Comparison of ENCODE assay signal across 25 mouse cellular contexts in the genomic region with DNA sequence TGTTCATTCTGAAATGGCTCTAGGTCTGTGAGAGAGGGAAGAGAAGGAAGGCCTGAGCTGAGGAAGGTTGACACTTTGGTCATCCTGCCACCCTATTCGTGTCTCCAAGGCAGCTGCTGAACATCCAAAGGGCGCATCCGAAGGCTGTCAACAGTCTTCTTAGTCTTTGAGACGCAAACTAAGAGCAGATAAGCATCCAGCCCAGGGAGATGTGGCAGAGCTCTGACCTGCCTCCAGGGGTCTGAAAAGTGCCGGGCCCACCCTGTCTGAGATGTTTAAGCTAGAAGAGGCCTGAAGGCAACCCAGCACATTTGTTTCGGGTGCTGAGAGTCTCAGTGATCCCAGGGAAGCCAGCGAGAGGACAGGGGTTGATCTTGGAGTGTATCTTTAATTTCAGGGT. TPM values are rescaled to one million over a fixed set of nuclear protein-coding genes. Genes with fewer than 3 reads are reported as not detected.
"Had no signal": no experiment of that assay in that cellular context is flagged by ENCODE, and none has a peak within 500 bp of the region (broad histone marks: within the 10 kb centered on the region; RNA-seq: fewer than 3 reads in every experiment).

No protein-coding gene starts in this region.

- H3K9ac ChIP-seq: intestine, embryonic 15.5 days; kidney, embryonic 15.5 days; limb, embryonic 13.5 days; liver, embryonic 12.5 days; liver, embryonic 15.5 days; lung, embryonic 15.5 days; midbrain, embryonic 12.5 days; neural tube, embryonic 13.5 days had no signal

- H3K4me2 ChIP-seq: intestine, embryonic 15.5 days; kidney, embryonic 15.5 days; limb, embryonic 13.5 days; liver, embryonic 12.5 days; liver, embryonic 15.5 days; lung, embryonic 15.5 days; midbrain, embryonic 12.5 days; neural tube, embryonic 13.5 days had no signal

- H3K4me3 ChIP-seq: intestine, embryonic 15.5 days; kidney, embryonic 15.5 days; limb, embryonic 13.5 days; liver, embryonic 12.5 days; liver, embryonic 15.5 days; lung, embryonic 15.5 days; megakaryocyte, embryonic 14.5 days; midbrain, embryonic 12.5 days; myocyte; neural tube, embryonic 13.5 days had no signal

- H3K27ac ChIP-seq: intestine, embryonic 15.5 days; kidney, embryonic 15.5 days; limb, embryonic 13.5 days; liver, embryonic 12.5 days; liver, embryonic 15.5 days; lung, embryonic 15.5 days; midbrain, embryonic 12.5 days; neural tube, embryonic 13.5 days; stomach, postnatal 0 days had no signal

- H3K4me1 ChIP-seq: intestine, embryonic 15.5 days; kidney, embryonic 15.5 days; limb, embryonic 13.5 days; liver, embryonic 12.5 days; lung, embryonic 15.5 days; midbrain, embryonic 12.5 days; neural tube, embryonic 13.5 days had no signal

- H3K36me3 ChIP-seq: intestine, embryonic 15.5 days; kidney, embryonic 15.5 days; limb, embryonic 13.5 days; liver, embryonic 12.5 days; liver, embryonic 15.5 days; lung, embryonic 15.5 days; midbrain, embryonic 12.5 days; neural tube, embryonic 13.5 days had no signal

- H3K9me3 ChIP-seq: intestine, embryonic 15.5 days; kidney, embryonic 15.5 days; limb, embryonic 13.5 days; liver, embryonic 12.5 days; liver, embryonic 15.5 days; lung, embryonic 15.5 days; midbrain, embryonic 12.5 days; neural tube, embryonic 13.5 days had no signal

- ATAC-seq: intestine, embryonic 15.5 days; liver, embryonic 12.5 days had no signal

- DNase-seq: kidney, adult 11 months; kidney, adult 8-10 months; kidney, postnatal 14 days; kidney, postnatal 4 days; left cerebral cortex, postnatal 4 days; liver; lung, adult 18-20 months; lung, postnatal 10 days; lung, postnatal 36 days; right cerebral cortex, adult 18-20 months; right cerebral cortex, postnatal 14 days; right cerebral cortex, postnatal 4 days; thymus, adult 2 months; thymus, postnatal 14 days had no signal

- H3K27me3 ChIP-seq: intestine, embryonic 15.5 days; kidney, embryonic 15.5 days; limb, embryonic 13.5 days; liver, embryonic 12.5 days; liver, embryonic 15.5 days; lung, embryonic 15.5 days; midbrain, embryonic 12.5 days; neural tube, embryonic 13.5 days had no signal

RNA-seq across cellular contexts. Expression of a gene that starts 32.3 kb away (rescaled TPM):
- polyA plus RNA-seq: myocyte; neural tube, embryonic 13.5 days had no signal
